Mouse (Mus musculus): ENCODE measurements around the gene Stac2.

Gene Stac2

DNA sequence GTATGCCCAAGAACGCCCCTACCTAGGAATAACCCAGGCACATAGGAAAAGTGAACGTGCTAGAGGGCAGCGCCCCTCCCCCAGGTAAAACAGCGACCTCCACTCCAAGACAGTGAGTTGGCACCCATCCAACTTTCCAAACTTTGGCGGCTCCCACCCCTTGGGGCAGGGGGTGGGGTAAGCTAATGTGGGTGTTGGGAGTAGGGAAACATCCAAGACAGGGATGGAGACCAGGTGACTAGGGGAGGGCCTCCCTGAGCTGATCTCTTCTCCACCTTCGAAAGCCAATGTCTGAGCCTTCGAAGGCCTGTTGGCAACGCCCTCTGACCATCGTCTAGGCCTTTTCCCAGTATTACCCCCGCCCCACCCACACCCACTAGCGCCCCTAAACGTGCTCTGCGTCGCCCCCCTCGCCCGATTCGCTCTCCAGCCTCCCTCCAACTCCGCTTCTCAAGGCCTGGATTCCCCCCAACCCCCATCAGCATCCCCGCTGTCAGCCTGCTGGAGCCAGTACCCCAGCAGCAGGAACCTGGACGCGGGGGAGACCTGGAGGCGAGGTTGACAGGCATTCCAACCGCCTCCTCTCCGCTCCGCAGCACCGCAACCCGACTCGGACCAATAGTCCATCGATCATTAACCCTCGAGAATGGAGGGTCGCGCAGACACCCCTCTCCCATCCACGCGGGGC is 31.6 kb downstream of the Stac2 start:
- peak; percentile 38 for DNase-seq (ENCODE audit: low spot score)

DNA sequence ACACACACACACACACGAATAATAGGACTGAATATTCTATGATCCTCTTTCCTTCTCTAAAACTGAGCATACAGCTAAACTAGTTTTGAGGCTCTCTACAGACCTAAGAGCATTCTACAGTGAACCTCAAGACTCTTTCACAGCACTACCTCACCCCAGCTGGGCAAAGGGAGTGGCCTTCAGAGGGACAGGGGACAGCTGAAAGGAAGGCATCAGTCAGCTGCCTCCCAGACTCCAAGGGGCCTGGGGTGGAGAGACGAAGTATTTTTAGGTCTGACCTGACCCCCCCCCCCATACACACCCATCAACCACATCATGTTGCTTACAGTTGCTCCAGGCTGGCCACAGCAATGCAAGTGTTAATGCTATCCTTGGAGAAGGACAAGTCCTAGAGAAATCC is 32.1 kb downstream of the Stac2 start:
- no peak for DNase-seq (ENCODE audit: low spot score)

- DNase-seq (ENCODE audit: low spot score) = no peak
Observed at GRCm38 (mm10) chr11:98020710-98021109, 32.6 kb downstream of the Stac2 start.

DNA sequence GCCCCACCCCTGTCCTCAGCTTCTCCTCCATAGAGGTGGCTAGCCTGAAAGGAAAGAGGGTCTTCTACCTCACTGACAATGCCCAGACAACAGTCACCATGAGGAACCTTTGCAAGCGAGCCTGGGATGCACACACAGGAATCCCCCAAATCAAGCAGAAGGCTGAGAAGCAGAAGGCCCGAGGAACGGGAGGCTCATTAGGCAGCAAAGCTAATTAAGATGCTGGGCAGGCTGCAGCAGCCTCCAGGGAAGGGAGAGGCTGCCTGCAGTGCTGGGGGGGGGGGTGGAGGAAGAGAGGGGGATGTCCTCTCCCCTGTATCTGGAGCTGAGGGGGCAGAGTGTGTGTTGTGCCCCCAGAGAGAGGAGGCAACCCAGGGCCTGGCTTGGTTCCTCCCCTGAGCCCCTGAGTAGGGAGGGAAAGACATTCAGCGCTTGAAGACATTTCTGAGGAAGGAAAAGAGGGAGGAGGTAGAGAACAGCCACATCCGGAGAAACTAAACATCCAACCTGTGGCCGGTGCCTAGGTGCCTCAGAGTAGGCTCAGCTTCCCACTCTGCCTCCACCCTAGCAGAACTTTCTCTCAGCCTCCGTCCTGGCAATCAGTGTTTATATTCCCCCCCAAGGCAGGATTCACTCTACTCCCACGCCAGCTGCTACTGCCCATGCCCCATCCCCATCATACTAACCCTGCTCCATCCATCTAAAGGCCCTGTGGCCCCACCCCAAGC is 33.2 kb downstream of the Stac2 start:
- no peak for DNase-seq (ENCODE audit: low spot score)

- DNase-seq (ENCODE audit: low spot score) = no peak
Observed at GRCm38 (mm10) chr11:98018858-98019641, 34.2 kb downstream of the Stac2 start.

- no peak for DNase-seq (ENCODE audit: low spot score)
Observed at GRCm38 (mm10) chr11:98018222-98018621, 35.0 kb downstream of the Stac2 start.

DNA sequence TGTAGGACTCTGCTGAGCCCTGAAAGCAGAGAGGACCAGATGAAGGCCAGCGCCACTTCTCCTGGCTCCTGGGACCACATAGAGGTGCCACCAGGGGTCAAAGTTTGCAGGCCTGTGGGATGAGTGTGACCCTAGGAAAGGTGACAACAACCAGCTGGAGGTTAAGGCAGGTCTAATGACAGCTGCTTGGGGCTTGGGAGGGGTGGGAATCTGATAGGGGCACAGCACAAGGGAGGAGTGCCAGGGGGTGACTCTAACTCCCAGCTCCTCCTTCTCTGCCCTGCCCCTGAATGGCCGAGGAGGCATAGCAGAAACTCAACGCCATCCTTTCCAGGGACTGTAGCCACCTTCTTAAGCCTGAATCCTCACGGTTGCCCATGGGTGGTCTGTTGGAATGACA is 36.4 kb downstream of the Stac2 start:
- DNase-seq (ENCODE audit: low spot score) = no peak

DNA sequence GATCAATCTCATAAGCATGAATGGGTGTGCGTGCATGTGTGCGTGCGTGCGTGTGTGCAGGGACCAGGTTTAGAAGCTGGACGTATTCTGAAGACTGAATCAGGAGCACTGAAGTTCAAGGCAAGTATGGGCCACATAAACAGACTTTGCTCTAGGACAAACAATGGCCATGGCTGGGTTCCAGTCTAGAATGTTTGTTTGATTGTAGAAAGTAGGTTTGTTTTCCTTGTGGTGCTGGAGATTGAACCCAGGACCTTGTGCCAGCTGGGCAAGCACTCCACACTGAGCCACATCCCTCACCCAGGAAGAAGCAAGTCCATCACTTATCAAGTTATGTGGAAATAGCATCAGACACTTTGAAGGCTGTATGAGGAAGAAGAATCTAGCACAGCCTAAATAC is 37.1 kb downstream of the Stac2 start:
- DNase-seq (ENCODE audit: low spot score) = no peak

DNA sequence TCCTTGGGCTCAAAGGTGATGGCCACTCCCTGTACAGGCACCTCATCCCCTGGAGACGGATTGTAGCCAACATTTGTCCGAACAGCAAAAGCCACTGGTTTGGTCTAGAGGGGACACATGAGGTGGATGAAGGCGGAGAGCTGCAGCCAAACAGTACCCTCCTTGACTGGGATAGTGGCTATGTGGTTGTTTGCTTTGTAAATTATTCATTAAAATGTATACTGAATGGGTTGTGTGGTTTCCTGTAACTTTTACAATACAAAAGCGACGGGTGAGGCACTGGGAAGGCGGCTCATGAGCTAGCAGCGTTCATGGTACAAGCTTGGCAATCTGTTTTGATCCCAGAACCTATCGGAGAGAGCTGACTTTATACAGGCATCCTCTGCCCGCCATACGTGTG is 40.4 kb downstream of the Stac2 start:
- DNase-seq (ENCODE audit: low spot score) = no peak

DNA sequence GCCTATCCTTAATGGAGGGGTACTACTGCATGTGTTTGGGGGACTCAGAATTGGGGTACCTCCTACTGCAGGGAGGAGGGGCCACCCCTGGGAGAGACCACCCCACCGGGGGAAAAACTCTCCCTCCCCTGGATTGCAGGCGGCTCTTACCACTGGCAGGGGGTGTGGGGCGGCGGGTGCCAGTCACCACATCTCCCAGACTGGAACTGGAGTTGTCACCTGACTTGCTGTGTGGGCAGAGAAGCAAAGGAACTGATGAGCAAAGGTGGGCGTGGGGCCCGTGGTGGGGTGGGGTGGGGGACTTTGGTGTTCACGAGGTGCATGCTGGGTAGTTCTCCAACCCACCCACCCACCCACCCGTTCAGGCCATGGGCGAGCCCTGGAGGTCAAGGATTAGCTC is 41.5 kb downstream of the Stac2 start:
- DNase-seq (ENCODE audit: low spot score) = no peak

- DNase-seq (ENCODE audit: low spot score) = no peak
Observed at GRCm38 (mm10) chr11:98008087-98008486, 45.2 kb downstream of the Stac2 start.

DNA sequence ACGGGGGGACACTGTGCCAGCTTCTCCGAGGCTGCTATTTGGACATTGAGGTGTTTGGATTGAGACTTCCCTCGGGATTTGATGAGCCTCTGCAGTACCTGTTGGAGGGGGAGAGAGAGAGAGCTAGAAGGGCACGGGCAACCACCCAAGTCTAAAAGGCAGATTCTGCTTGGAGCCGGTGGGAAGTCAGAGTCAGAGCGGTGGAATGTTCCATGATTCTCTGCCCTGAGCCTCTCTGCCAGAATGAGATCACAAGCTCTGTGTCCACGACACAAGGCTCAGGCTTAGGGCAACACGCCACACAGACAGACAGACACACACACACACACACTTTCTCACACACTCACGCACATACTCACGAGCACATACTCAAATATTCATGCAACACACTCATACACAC is 47.6 kb downstream of the Stac2 start:
- DNase-seq (ENCODE audit: low spot score) = no peak

- peak; percentile 70 for DNase-seq (ENCODE audit: low spot score)
Observed at GRCm38 (mm10) chr11:98005076-98005475, 48.2 kb downstream of the Stac2 start.

DNA sequence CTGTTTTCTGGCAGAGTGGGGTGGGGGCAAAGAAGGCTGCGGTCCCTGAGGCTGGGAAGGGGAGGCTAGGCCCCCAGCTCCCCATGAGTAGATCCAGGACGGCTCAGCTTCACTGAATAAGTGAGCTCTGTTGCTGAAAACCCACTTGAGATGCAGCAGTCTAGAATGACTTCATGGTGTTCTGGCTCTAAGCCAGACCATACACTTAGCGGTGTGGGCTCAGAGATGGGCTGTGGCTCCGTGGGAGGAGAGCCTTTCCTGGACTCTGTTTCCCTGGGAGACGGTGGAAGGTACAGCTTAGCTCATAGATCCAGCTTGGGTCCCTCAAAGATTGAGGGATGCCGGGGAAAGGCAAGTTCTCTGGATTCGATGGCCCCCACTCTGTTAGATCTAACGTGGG is 49.1 kb downstream of the Stac2 start:
- DNase-seq (ENCODE audit: low spot score) = no peak

DNA sequence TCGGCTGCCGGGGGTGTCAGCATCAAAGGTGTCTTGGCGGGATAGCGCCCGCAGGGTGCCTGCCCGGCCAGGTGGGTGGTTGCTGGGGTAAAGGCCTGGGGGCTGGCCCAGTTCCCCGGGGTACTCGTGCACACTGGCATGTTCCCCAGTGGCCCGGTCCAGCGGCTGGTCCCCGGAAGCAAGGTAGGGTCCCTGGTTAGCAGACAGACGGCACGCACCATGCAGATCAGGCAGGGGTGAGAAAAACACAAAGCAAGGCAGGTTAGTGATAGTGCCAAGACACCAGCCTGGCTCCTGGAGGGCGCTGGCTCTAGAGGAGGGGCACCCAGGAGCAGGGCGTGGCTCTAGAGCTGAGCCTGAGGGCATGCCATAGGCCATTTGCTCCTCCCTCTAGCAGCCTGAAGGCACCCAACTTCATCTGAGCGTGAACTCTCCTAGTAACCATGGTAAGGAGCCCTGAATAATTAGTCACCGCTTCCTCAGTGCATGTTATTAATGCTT is 50.0 kb downstream of the Stac2 start:
- DNase-seq (ENCODE audit: low spot score) = no peak

DNA sequence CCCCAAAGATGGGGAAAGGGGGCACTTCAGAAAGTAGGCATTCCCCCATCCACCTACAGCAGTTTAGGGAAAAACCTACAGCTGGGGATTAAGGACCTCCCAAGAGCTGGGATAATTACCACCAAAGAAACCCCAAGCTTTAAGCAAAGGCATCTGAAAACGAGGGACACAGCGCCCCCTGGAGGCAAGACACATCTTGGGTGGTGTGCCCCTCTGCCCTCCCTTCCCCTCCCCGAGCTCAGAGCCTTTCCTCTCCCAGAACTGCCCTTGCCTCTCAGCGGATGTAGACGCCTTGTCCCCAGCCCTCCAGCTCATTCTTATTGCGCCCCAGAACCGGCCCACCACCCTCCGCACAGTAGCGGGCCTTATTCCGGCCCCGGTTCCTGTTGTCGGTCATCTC is 50.6 kb downstream of the Stac2 start:
- DNase-seq (ENCODE audit: low spot score) = peak; percentile 77

DNA sequence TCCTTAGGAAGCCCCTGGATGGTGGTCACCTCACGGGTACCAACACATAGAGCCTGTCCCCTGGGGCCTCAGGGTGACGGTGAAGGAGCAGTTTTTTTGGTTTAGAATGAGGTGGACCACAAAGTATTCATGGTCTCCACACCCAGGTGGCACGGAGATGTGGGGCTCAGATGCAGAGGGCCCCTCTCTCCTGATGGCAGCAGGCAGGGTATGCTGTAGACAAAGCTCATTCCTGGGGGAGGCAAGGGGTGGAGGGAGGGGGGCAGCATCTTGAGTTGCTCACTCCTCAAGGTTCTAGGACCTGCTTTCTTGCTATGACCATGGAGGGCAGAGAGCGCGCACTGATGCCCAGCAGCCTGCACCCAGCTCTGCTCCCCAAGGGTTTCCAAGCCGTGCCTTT is 51.3 kb downstream of the Stac2 start:
- DNase-seq (ENCODE audit: low spot score) = no peak

- no peak for DNase-seq (ENCODE audit: low spot score)
Observed at GRCm38 (mm10) chr11:98001351-98001824, 51.9 kb downstream of the Stac2 start.

DNA sequence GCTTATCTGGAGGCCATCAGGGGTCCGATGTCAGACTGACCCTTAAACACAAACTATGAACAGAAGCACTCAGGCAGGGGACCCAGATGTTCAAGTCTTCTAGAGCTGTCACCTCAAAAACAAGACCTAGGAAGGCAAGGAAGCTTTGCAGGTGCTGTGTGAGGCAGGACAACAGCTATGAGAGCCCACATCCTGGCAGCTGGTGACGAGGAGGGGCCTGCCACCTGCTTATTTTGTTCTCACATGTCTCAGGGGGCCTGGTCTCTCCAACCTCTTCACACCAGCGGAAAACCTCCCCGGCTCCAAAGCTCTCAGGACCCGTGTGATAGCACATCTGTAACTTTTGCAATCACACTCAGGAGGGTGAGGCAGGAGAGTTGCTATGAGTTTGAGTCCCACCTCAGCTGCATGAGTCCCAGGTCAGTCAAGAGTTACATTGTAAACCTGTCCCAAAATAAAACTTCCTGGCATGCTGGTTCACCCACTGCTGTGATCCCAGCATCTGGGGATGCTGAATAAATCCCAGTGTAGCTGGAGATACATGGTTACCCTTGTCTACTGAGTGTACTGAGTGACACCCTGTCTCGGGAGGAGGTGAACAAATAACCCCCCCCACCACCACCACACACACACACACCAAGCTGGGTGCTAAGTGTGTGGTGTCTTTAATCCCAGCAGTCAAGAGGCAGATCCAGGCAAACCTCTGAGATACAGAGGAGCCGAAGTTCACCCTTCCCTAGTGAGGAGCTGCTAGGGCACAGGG is 52.7 kb downstream of the Stac2 start:
- DNase-seq (ENCODE audit: low spot score) = peak; percentile 51

- DNase-seq (ENCODE audit: low spot score) = no peak
Observed at GRCm38 (mm10) chr11:97999748-98000147, 53.5 kb downstream of the Stac2 start.

DNA sequence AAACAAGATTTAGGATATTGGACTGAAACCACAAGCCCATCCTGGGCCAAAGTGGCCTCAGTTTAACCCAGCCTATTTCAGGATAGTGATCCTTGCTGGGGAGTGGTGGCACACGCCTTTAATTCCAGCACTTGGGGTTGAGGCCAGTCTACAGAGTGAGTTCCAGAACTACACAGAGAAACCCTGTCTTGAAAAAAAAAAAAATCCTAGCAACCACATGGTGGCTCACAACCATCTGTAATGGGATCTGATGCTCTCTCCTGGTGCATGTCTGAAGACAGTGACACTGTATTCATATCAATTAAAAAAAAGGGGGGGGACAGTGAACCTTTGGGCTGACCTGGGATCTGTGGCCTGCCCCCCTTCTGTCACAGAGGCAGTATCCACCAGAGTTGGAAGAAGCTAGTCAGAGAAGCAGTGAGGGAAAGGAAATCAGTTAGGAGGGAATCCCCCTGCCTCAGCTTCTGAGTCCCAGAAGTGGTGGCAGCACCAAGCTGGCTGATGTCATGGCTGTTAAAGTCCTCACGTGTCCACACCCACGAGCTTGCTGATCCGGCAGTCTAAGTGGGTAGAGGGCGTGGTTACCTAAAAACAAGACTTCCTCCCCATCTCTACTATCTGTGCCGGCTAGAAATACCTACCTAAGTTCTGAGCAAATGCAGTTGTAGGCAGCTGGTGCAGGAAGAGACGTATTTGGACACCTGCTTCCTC is 54.2 kb downstream of the Stac2 start:
- DNase-seq (ENCODE audit: low spot score) = no peak
